Mouse (Mus musculus) olfactory bulb, adult 2 months (tissue): ENCODE data around the gene Ang4.

ENCODE experiments used
- CTCF ChIP-seq: fragments of 200-500 bp; IDR thresholded peaks from 2 replicates; pipeline ENCODE4 v1.5.1; 2012; ENCODE audit warnings: low read depth, mild to moderate bottlenecking, low read length, moderate library complexity; ENCODE audit not compliant: insufficient read depth
- POLR2A ChIP-seq: fragments of 200-500 bp; IDR thresholded peaks from 2 replicates; pipeline ENCODE4 v1.6.1; 2012; ENCODE audit warnings: mild to moderate bottlenecking, low read depth, low read length, moderate library complexity; ENCODE audit not compliant: insufficient read depth

- no peak for TF ChIP-seq CTCF
- no peak for TF ChIP-seq POLR2A
These were observed 34.0 kb downstream of the Ang4 start for GRCm38 (mm10) chr14:51739150-51739993.
